Mouse (Mus musculus) lung, postnatal 0 days (tissue): ENCODE measurements around the gene Lhb.

Experiments used
- CTCF ChIP-seq: IDR thresholded peaks from 2 replicates; pipeline ENCODE4 v1.5.1; 2016; ENCODE audit warnings: antibody characterized with exemption, mild to moderate bottlenecking
- EP300 ChIP-seq: IDR thresholded peaks from 2 replicates; pipeline ENCODE4 v1.6.1; 2016; ENCODE audit warnings: antibody characterized with exemption, mild to moderate bottlenecking, control low read depth

GRCm38 (mm10) chr7:45395129-45395541 is 25.5 kb upstream of the Lhb start:
- no peak for TF ChIP-seq CTCF
- TF ChIP-seq EP300 = no peak
